In the genomic region with DNA sequence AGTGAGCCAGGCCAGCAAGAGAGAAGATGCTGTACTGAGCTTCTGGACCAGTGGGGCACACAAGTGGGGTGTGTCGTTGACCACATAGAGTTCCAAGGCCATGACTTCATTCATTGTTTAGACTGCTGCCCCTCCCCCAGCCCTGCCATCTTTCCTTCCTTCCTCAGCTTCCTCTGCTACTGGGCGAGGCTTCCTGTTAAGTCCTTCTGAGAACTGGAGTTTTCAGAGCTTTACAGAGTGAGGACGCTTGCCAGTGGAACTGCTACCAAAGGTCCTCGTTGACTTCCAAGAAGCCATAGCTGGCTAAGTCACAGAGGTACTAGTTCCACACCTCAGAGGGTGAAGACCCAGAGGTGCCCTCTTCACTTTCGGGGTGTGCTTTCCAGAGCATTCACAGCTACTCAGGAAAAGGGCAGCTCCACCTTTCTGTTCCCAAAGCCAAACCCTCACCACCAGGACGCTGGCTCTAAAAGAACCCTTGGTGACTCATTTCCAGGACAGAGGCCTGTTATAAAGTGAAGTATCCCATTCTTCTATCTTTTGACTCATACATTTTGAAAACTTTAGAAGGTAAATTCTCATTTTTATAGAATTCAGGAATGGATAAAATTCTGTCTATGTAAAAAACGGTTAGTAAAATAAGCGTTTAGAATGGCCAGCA, we compare ENCODE assay signal across 7 mouse cellular contexts. TPM values are rescaled to one million over a fixed set of nuclear protein-coding genes. Genes with fewer than 3 reads are reported as not detected.
DNase-seq lines count a peak whose midpoint lies in the region; ATAC-seq lines count a peak whose summit lies in the region.

No protein-coding gene starts in this region.

- no peak overlapping the region for H3K4me2 ChIP-seq in kidney, embryonic 15.5 days

- peak; percentile 75 for DNase-seq in adipocyte (ENCODE audit: low spot score)
- DNase-seq in heart, adult 8-10 months (ENCODE audit: low spot score), result peak; percentile 87
- DNase-seq in ovary, adult 18-20 months (ENCODE audit: low spot score), result no peak
- DNase-seq in cerebellum, adult 8-10 months, result no peak
- DNase-seq in urinary bladder, postnatal 10 days (ENCODE audit: low spot score), result no peak

- peak overlapping the region; percentile 73 for H3K27ac ChIP-seq in kidney, embryonic 15.5 days

- 83% methylated on average over 8 of the region's 8 CpGs for WGBS in kidney, embryonic 15.5 days

- H3K27me3 ChIP-seq in kidney, embryonic 15.5 days, result no peaks in the 10 kb centered on the region

- no peaks in the 10 kb centered on the region for H3K36me3 ChIP-seq in kidney, embryonic 15.5 days

- H3K4me3 ChIP-seq in kidney, embryonic 15.5 days (replicated peaks), result no peak overlapping the region

- H3K9me3 ChIP-seq in kidney, embryonic 15.5 days (replicated peaks), result no peaks in the 10 kb centered on the region

- no peak; the same call in 1 of the 2 replicates for ATAC-seq in kidney, embryonic 15.5 days (replicated peaks; ENCODE audit: low FRiP score)
- ATAC-seq in megakaryocyte, adult 5-6 weeks (ENCODE audit: poor library complexity, severe bottlenecking), result peak; percentile 79

- no peak overlapping the region for H3K9ac ChIP-seq in kidney, embryonic 15.5 days

- peaks cover 24% of the 10 kb centered on the region for H3K4me1 ChIP-seq in kidney, embryonic 15.5 days

RNA-seq across cellular contexts. Expression of gene Stim2, which starts 49.6 kb away (rescaled TPM):
- total RNA-seq in heart, adult 8-10 months (2022), result 10 to 100 TPM; 11.8 to 15.7 (median 14.7) TPM
- 19.6 and 22.6 TPM in 2 replicates for polyA plus RNA-seq in kidney, embryonic 15.5 days (2015; fragmentation: Nextera tagmentation; extraction: Ambion mirVana)
- 31.2 and 33.7 TPM in 2 replicates for total RNA-seq in megakaryocyte, adult 5-6 weeks (2015)
- total RNA-seq in megakaryocyte, adult 5-6 weeks (2017), result 29.2 and 35.5 TPM in 2 replicates

Comparison
In these comparisons a context has a peak if more than half of its experiments do, and no peak if none do; other contexts are left out.
1. DNase-seq: peak in adipocyte (single experiment) and heart, adult 8-10 months (single experiment); none in ovary, adult 18-20 months (single experiment), cerebellum, adult 8-10 months (single experiment) and urinary bladder, postnatal 10 days (single experiment).